Mouse (Mus musculus): ENCODE measurements around the gene Sfta2.

GRCm38 (mm10) chr17:35557351-35557750 lies 44.0 kb upstream of the Sfta2 start:
- no peak for TF ChIP-seq POLR2A (IDR thresholded peaks at IDR 0.05; ENCODE audit: borderline replicate concordance, extremely low read depth, insufficient read depth, insufficient read length, poor library complexity, severe bottlenecking)
- TF ChIP-seq CTCF (IDR thresholded peaks at IDR 0.05; ENCODE audit: borderline replicate concordance, extremely low read depth, insufficient read depth, insufficient read length): no peak

Data from brain, embryonic 14.5 days (tissue).